Mouse (Mus musculus) heart, adult 2 months (tissue): ENCODE results near the gene Psmd8.

ENCODE experiments used
- CTCF ChIP-seq: fragments of 200-600 bp; IDR thresholded peaks from 2 replicates; pipeline ENCODE4 v1.8.1; 2022; ENCODE audit warnings: antibody characterized with exemption, mild to moderate bottlenecking, moderate library complexity
- POLR2A ChIP-seq: fragments of 200-500 bp; IDR thresholded peaks from 2 replicates; pipeline ENCODE4 v1.6.1; 2011; ENCODE audit warnings: mild to moderate bottlenecking, low read depth, low read length, control low read depth; ENCODE audit not compliant: insufficient read depth

GRCm38 (mm10) chr7:29170755-29171561 is 9.5 kb downstream of the Psmd8 start:
- TF ChIP-seq CTCF (no peak), POLR2A (no peak)
